Mouse (Mus musculus) testis, adult 2 months (tissue): ENCODE data around the gene Krt33b.

Source experiments
- CTCF ChIP-seq: fragments of 200-500 bp; IDR thresholded peaks from 2 replicates; pipeline ENCODE4 v1.5.1; 2012; ENCODE audit warnings: low read depth, mild to moderate bottlenecking, inconsistent platforms, low read length, moderate library complexity; ENCODE audit not compliant: control insufficient read depth, insufficient read depth, insufficient replicate concordance
- POLR2A ChIP-seq: fragments of 200-500 bp; IDR thresholded peaks from 2 replicates; pipeline ENCODE4 v1.6.1; 2012; ENCODE audit warnings: low read depth, mild to moderate bottlenecking, inconsistent platforms, low read length, moderate library complexity; ENCODE audit not compliant: control insufficient read depth

DNA sequence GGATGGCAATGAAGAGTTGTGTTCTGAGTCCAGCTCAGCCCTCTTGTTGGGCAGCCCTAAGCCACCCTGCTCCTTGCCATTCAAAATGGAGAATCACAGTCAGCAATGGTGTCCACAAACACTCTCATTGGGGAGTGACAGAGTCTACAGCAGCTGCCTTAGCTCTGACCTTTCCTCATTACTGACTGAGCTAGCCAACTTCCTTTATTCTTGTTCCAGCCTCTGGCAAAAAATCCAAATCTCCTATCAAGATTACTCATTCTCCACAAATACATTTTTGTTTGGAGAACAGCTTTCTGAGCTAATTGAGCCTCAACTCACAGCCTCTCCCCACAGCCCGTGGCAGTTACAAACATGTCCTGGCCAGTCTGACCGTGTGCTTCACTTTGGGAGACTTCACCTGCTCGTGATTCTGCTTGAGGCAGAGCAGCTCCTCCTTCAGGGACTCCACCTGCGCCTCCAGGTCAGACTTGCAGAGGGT is 15.9 kb downstream of the Krt33b start:
- no peak for TF ChIP-seq POLR2A
- TF ChIP-seq CTCF = no peak
